Mouse (Mus musculus) spleen, postnatal 10 days (tissue): ENCODE measurements at regions not wholly inside any gene's neighbourhood (a gene's known extent, or its start where the extent isn't known, plus 50 kb on each side); places are given as distances from the start of the nearest gene placed in this dataset.

Experiments used
- DNase-seq, 2 experiments: peaks; one replicate each; pipeline ENCODE4 v3.0.0; 2021 to 2022; ENCODE audit warnings: low spot score in 2 of 2

DNA sequence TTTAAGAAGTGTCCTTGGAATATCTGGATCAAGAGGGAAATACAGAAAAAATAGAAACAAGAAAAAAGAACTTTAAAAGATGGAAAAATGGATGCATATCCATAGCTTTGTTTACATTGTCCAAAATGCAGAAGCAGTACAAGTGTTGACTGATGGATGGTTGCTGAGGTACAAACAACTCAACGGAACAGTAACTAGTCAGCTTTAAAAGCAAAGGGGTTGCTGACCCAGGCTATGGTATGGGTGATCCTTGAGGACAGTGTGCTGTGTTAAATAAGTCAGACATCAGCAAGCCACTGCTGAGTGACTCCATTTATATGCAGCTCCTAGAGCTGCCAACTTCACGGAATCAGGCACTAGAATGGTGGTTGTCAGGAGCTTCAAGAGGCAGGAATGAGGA lies 338.9 kb upstream of the Tmc3 start:
- no peak for DNase-seq

DNA sequence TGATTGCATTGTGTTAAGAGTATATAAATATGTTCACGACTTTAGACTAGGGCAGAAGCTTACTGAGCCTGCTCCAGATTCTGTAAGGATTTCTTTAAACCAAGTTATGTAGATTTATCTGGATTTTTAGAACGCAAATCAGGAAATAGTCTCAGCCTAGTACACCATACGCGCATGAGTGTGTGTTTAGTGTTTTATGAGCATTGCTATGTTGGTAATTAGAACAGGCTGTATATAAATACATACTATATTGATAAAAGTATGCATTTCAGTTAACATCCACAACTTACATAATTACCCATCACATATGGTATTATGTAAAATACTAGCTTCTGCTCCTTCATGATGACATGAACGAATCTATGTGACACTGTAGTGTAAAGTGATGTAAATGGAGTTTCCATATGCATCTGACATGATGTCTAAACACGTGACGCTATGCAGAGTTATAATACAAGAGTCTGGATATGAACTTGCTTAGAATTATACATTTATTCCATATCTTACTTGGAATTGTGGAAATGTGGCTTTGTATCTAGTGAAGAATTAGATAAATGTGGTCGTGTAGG lies 332.6 kb upstream of the Tmc3 start:
- DNase-seq = no peak

DNA sequence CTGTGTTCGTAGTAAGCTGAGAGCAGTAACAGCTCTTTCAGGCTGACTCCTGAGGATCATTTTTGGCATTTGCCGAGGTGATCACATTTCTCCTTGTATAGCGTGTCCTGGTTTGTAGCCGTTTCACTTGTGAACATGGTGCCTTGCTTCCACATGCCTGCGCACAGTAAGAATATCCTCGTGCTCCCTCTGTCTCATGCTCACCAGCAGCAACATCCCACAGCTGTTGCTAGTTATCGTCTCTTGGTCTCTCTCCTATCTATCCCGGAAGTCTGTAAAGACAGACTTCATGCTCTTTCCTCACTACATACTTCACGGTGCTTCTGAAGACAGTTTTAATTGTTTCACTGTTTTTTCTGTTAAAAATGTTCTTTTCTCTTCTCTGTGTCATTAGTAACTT lies 331.7 kb upstream of the Tmc3 start:
- no peak for DNase-seq

DNA sequence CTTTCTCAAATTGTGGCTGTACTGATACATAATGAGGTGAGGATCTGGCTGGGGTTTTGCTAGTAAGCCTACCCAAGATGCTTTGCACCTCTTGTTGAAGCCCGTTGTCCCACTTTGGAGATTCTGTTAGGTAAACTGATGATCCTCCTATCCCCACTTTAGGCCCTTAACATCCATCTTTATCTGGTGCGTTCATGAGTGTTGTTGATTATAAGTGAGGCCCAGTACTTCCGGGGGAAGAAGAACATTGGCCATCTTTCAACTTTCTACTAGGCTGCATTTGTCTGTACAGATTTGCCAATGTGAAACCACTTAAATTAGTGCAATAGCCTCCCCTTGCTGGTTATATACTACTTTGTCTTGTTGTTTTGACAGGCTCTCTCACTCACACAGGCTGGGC lies 331.3 kb upstream of the Tmc3 start:
- no peak for DNase-seq

DNA sequence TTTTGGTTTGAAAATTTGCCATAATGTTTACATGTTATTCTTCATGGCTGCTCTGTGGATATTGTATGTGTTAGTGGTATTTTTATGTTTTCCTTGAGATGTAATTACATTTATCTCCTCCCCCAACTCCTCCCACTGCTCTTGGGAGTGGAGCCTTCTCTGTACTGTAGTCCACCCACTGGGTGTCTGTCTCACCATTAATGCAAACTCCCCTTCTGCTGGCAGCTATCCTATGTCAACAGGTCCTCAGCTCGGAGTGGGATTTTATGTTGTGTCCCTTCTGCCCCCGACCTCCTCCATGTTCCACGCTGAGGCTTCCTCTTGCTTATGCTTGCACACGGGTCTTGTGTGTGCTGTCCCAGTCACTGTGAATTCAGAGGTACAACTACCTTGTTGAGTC lies 330.3 kb upstream of the Tmc3 start:
- DNase-seq = no peak

DNA sequence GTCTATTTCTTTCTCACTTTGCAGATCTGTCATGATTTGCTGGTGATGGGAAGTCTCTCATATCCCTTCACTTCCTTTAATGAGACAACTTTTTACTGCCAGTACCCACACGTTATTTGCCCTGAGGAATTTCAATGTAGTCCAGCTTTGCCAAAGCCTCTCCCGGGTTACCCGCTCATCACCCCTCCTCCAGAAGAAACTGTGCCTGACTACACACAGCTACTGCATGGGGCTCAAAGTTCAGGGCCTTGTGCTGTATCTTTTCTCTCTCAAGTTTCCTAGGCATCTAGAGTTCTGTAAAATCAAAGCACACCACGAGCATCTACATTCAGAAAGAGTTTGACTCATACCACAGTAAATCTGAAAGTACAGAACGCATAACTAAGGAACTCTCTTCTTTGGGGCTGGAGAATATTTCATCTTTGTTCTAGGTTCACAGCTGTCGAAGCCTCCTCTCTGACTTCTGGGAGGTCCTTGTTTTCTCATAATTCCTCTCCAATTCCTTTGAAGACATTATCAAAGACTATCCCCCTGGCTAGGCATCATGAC lies 328.4 kb upstream of the Tmc3 start:
- DNase-seq = no peak

DNA sequence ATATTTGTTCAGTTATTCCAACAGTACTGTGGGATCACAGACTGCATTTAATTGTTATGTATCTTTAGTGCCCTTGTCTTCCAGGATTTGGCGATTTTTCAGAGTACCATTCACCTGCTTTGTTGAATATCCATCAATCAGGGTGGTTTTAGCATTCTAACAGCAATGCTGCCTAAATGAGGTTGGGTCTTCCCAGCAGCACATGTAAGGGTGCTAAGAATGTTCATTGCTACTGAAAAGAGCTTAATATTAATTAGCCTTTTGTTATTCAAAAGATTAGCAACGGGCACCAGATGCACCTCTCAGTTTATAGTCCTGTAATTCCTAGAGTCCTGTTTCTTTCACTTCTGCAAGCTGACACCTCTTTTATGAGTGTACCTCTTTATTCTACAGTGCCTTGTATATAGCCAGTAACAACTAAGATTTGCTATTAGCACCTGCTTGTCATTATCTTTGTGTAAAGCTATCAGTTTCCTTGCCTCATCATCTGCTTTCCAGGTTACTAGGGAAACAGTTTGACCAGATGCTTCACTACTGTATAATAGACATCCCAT lies 326.3 kb upstream of the Tmc3 start:
- no peak for DNase-seq

DNA sequence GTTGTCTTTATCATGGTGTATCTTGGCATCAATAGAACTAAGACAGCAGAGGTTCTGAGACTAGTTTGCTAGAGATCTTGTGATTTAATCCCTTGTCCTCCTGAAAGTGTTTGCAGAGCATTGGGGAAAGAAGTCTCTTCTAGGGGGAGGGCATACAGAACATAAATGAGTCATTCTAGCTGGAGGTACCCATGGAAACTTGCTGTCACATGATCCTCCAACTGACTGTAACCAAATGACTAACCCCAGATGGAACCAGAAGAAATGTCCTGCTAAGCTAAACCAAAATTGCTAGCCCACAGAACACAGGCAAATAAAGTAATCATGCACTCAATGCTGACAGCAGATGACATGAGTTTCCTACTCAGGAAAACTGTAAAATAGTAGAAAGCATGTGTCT lies 323.2 kb upstream of the Tmc3 start:
- DNase-seq = no peak

DNA sequence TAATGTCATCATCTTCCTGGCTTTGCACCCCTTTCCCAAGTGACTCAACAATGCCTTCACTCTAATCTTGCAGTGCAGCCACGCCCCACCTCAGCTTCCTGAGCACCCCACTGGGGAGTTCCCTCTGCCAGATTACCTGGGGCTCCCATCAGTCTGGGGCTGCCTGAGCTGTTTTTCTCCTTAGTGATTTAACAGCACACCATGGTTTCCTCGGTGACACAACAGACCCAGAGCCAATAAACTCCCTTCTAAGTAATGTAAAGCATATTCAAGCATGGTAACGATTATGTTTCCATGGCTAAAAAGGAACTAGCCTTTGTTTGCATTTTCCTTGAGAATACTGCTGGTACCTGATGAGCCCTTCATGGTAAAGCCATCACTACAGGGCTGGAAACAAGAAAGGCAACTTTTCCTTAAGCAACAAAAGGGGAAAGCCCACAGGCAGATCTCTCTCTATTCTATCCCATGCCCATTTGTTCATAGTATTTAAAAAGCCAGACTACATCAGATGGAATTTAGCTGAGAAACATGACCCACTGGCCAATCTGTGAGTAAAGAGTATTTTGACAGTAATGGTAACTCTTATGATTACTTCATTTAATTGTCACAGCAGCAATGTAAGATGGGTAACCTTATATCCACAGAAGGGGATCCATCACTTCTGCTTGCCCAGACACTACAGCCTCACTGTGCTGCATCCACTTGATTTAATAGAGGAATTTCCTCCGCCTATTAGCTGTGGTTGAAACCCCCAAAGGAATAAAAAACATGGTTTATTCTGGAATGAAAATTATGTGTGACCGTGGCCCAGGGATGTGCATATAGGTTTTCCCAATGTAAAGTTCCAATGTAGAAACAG lies 294.6 kb upstream of the Tmc3 start:
- DNase-seq = no peak

DNA sequence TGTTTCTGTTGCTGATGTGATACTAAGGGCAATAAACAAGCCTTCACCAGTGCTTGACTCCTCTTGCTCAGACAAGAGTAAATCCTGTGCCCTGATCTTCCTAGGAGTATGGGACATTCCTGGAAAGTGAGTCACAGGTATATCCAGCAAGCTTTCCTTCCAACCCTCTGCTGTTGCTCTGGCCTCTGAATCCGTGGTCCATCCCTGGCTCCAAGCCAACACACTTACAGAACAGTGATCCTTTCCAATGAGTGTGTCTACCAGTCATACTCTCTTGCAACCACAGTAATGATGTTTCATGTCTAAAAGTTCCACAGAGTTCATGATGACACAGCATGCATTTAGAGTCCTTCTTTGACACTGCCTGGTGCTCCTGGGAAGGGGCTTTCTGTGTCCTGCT lies 277.6 kb upstream of the Tmc3 start:
- no peak for DNase-seq

DNA sequence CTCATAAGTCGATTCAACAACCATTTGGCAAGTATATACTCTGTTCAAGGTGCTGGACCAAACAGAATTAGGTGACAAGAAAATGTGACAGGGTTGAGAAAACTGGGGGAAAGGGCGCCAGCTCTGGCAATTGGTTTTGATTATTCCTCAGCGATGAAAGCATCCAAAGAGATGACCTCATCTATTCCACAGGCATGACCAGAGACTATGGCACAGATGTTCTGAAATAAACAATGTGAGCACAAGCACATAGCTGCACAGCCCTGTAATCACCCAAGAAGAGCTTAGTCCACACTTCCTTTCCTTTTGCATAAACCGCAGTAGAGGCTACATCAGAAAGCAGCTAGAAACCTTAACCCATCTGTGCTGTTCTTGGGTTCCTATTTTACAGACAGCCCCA lies 272.6 kb upstream of the Tmc3 start:
- DNase-seq = no peak

DNA sequence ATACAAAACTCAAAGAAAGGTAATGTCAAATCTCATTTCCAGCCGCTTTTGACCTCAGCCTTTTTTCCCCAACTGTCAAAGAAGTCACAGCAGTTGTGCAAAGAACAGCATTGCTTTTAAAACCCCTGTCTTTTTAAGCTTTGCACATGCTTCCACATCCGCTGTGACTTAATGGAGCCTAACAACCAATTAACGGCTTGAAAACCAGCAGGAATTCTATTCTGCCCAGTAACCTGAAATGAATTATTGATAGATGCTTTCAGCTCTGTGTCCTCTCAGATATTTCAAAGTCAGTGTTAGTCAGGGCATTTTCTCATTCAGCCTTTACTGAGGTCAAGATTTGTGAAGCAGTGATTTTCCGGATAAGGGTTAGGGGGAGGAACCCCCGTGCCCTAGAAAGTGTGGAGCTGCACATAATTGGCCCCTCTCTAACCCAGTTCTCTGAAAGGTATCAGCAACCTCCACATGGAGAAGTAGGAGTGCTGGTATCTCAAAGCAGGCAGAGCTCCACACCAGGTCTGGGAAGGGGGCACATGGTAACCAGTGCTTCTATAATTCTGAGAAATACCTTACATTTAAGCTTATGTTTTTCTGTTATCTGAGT lies 254.8 kb upstream of the Tmc3 start:
- no peak for DNase-seq

DNA sequence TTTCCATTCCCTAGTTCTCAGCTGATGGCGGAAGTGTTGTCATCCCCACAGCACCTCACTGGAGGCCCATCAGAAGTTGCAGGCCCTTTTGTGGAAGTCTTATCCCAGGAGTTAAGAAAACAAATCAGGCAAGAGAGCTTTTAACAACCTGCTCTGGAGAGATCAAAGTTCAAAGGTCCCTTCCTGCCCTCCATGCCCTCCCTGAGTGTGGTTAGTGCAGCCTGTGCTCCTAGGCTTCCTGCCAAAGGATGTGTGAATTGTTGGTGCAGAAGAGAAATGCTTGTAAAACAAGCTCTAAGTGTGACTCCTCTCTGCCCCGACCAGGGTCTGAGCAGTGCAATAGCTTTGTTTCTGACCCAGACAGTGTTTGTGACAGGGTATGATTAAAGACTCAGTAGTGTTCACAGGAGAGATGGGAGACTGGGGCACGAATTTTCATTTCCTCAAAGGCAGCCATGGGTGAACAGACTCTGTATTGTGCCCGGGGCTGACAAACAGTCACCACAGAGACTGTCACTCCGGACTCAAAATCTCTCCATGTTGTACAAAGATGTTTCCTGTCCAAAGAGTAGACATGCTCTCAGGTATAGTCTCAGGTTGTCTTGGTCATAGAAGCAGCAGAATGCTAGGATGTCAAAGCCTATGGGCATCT lies 237.5 kb upstream of the Tmc3 start:
- DNase-seq = no peak

DNA sequence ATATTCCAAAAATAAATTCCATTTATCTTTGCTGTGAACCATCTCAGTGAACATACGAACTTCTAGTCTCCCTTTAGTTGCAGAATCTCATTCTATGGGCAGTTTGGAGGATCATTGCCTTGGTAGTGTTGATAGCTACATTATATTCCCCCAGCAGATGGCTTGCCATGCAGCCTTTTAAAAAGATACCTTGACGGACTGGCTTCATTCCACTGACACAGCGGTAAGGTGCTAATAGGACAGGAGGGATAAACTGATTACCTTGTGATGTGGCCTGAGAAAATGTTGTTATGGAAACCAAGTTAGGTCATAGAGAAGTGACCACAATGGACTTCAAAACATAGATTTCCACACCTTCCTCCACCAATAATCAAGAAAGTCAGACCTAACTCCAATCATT lies 215.5 kb upstream of the Tmc3 start:
- DNase-seq = no peak

DNA sequence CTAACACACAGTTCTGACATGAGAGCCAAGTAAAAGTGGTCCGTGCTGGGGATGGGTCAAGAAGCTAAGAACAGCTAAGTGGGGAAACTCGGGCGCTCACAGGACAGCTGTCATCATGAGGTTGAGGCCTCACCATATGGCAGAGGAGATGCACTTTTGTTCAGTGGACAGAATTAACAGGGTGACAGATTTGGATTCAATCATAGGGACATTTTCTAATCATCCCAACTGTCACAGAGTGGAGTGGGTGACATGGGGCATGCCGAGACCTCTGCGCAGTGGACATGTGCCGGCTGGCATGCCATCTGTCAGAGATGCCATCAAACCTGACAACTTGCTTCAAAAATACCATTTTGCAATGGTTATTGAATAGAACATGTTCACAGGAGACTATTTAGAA lies 215.1 kb upstream of the Tmc3 start:
- no peak for DNase-seq

DNA sequence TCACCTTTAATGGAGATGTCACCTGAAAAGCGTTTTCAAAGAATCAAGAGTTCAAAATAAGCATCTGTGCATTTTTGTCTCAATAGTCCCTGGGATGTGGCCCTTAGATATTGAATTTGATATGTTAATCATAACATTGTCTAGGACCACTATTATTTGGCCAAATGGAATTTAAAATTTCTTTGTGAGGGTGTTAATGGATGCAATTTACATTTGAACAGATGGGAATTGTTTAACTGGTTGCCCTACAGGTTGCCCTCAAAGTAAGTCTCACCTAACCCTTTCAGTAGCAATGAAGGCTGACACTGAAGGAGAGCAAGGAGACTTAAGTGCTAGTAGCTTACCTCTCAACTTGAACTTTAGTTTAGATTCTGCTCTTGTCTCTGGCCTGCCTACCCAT lies 207.9 kb upstream of the Tmc3 start:
- no peak for DNase-seq

DNA sequence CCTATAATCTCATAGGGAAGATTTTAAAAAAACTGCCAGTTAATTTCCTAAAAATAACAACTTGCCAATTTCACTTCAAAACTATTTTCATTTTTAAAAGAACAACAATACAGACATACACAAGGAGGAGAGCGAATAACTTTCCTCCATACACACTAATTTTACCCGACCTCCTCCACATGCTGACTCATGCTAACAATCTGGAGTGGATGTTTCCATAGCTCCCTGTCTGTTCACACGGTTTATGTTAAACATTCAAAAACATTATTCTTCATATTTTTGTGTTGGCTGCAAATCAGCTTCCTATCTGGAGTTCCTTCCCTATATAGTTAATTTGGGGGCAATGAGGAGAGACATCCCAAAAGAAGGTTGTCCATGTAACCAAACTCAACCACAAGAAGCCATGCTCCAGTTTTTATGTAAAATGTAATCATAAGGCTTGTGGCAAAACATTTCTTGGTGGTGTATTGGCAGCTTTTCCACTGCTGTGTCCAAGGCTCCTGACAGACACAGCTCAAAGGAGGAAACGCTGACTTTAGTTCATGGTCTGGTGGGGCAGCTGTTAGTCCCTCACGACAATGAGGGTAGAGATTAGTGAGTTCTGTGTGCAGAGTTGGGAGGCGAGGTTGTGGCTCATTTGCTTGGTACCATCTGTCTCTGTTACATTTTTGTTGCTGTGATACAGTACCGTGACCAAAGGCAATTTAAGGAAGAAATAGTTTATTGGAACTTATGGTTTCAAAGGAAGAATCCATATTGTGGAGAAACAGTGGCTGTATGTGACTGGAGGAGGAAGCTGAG lies 203.1 kb upstream of the Tmc3 start:
- no peak for DNase-seq

DNA sequence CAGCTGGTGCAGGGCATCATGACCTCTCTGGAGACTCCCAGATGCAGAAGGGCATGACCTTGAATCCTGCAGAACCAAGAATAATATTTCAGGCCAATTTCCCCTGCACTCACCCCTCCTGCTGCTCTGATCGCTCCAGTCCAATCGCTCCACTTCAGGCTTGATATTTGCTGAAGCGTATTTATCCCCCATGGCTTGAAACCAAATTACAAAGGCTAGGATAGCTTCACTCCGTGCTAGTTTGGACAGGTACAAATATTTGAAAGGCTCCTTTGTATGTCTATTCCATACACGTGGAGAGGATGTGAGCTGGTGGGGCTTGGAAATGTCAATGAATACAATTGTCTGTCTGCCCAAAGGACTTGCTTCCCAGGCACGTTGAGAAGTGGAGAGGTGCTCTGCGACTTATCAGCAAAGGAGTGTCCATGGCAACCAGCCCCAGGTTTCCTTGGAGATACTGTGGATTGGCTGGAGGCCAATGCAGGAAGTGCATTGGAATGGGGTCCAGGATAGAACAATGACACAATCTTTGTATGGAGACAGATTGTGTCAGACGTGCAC lies 201.8 kb upstream of the Tmc3 start:
- no peak for DNase-seq

DNA sequence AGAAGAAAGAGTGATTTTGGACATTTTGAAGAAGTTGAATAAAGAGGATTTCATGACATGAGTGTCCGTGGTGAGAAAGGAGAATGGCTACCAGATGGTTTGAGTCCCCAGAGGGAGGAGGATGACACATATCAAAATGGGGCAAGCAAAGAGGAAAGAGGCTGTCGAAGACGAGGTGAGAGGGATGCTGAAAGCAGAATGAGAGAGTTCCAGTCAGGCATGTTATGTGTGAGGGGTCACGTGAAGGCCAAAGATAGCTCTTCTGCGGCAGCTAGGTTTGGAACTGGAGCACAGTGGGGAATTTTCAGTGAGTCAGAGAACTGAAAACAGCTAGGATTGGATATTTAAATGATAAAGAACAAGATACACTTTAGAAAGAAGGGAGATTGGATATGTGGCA lies 193.3 kb upstream of the Tmc3 start:
- no peak for DNase-seq

DNA sequence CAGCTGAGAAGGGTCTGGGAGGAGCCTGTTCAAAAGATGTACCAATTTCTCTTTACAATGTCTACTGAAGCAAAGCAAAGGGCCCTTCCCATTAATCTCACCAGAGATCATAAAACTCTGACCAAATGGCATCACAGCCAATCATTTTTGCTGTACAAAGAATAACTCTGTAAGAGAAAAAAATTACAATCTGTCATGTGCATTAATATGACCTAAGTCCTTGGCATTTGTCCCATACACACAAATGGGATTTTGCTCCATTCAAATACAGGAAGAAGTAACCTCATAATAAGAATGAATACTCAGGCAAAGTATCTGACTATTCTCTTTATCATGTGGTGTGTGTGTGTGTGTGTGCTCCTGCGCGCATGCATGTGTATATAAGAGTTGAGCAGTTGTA lies 192.5 kb upstream of the Tmc3 start:
- no peak for DNase-seq

DNA sequence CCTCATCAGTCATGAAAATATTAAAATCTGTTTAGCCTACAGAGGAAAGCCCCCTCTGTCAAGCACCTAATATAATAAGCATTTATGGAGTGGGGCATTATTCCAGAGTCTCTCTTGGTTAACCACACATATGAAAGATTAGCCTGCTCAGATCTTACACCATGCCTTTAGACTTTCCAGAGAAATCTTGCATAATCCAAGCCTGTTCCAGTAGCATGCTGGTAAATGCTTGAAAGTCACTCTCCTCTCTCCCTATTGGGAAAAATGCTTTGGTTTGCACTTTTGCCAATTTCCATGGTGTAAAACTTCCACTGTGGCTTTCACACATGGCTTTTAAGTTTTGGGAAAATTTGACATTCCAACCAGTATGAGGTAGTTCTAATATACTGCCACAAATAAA lies 192.1 kb upstream of the Tmc3 start:
- DNase-seq = no peak
